Mouse (Mus musculus) regulatory T cell (primary cell): ENCODE results near the gene Wdr46.

Experiments
- in situ Hi-C: fragments of 300-600 bp; cut with MboI, MseI; formaldehyde crosslinking; loops from one replicate; pipeline ENCODE4 v1.15.1; 2025; ENCODE audit warnings: high pct_unique_total_duplicates

Gene Wdr46

DNA sequence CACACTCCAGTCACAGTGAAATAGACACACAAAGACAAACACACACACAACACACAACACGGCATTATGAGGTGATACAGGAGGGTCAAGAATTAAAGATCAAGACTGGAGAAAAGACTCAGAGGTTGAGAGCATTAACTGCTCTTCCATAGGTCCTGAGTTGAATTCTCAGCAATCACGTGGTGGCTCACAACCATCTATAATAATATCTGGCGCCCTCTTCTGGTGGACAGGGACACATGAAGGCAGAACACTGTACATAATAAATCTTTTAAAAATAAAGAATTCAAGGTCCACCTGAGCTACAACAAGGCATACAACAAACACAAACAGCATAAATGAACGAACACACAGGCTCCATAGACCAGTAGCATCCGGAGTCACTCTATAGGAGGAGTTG lies 28.5 kb downstream of the Wdr46 start:
- in situ Hi-C loops, result no loop called here

DNA sequence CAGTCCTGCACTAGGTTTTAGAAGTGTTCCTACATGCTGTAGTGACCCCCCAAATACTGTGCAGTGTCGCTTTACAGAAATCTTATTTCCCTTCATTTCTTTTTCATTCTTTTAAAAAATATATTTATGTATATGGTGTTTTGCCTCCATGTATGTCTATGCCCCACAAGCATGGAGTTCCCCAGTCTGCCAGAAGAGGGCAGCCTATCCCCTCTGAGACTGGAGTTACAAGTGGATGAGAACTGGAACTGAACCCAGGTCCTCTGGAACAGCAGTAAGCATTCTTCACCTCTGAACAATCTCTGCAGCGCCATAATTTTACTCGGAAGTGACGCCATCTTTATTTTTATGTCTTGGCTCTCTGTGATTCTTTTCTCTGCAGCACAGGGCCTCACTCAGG lies 28.9 kb downstream of the Wdr46 start:
- in situ Hi-C loops, result no loop called here

DNA sequence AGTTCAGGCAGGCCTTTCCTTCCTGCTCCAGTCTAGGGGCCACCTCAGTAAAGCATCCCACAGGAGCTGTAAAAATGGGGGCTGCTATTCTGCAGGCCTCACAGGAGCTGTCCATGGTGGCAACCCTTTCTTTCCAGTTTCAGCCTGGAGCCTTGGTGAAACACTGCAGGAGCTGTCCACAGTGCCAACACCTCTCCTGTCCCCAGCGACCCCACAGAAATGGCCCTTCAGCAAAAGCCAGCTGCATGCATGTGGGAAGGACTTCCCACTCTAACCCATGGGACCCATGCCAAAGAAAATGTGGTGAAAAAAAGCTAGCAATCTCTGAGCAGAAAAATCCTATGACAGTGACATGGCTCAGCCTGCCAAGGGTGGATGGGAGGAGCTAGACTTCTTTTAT lies 32.2 kb downstream of the Wdr46 start:
- in situ Hi-C loops, result no loop called here

DNA sequence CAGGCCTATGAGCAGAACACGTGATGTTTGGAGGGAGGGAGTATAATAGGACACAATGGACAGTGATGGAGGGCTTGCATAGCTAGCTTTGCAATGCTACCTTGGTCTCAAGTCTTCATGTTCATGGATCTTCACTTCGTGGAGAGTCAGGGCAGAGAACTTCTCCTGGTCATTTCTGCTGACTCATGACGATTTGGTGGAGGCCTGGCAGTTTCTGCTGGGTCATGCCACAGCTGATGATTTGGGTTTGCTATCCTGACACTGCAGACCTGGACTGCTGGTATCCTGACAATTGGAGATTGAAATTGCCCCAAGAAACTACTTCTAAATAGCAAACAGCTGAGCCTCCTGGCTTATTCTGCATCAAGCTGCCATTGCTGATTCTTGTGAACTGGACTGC lies 33.1 kb downstream of the Wdr46 start:
- in situ Hi-C loops, result no loop called here

DNA sequence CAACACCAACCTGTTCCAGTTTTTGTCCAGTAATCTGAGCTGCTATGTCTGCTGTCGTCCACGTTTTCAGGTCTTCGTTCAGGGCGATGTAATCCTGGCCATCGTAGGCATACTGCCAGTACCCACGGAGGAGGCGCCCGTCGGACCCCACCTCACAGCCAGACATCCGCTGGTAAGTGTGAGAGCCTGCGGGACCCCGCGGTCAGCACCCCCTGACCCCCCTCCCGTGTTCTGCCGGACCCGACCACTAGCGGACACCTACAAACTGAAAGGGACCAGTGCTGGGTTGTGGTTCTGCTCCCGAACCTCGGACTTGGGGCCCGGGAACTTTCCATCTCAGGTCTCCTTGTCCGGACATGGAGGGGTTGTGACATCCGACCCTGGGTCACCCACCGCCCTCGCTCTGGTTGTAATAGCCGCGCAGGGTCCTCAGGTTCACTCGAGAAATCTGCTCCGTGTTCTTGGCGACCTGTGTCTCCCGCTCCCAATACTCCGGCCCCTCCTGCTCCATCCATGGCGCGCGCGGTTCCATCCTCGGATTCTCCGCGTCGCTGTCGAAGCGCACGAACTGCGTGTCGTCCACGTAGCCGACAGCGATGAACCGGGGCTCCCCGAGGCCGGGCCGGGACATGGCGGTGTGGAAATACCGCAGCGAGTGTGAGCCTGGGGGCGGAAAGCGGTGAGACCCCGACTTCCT lies 37.5 kb downstream of the Wdr46 start:
- in situ Hi-C loops, result loop anchor here (25.0 kb wide), 1 partner anchor 1409 kb away; the partner anchor contains the start of gene H2-Q4

DNA sequence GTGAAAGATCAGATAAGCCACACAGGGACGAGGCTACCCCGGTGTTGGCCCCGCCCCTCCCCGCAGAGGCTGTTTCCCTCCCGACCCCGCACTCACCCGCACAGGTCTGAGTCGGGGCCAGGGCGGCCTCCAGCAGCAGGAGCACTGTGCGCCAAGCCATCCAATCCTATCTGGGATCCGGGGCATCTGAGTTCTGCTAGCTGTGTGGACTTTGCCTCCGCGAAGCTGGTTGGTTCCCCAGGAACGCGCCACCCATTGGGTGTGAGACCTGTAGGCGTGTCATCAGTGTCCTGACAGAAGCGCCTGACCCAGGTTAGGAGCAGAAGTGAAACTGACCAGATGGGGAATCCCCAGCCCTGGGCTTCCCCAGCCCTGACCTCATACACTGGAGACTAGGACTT lies 38.2 kb downstream of the Wdr46 start:
- in situ Hi-C loops, result loop anchor here (25.0 kb wide), 1 partner anchor 1409 kb away; the partner anchor contains the start of gene H2-Q4

DNA sequence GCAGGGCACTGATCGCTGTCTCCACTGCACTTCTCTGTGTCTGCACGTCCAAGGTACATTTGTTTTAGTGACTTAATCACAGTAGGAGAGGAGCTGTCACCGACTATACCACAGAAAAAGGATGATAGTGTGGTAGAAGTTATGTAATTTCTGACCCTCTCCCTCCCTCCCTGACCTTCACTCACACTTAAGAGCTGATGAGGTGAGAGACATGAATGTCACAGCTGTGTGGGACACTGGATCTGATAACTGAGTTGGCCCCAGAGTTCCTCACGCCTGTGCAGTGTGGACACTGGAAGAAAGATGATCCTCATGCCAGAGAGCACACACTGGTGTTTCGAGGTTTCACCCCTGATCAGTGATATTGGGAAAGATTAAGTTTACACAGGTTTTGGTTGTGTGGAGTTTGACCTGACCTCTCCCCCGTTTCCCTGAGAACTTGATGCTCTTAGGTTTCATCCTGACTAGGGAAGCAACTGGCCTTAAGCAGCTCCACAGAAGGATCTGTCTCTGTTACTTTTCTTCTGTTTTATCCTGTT lies 39.1 kb downstream of the Wdr46 start:
- in situ Hi-C loops, result loop anchor here (25.0 kb wide), 1 partner anchor 1408 kb away; the partner anchor contains the start of gene H2-Q4

DNA sequence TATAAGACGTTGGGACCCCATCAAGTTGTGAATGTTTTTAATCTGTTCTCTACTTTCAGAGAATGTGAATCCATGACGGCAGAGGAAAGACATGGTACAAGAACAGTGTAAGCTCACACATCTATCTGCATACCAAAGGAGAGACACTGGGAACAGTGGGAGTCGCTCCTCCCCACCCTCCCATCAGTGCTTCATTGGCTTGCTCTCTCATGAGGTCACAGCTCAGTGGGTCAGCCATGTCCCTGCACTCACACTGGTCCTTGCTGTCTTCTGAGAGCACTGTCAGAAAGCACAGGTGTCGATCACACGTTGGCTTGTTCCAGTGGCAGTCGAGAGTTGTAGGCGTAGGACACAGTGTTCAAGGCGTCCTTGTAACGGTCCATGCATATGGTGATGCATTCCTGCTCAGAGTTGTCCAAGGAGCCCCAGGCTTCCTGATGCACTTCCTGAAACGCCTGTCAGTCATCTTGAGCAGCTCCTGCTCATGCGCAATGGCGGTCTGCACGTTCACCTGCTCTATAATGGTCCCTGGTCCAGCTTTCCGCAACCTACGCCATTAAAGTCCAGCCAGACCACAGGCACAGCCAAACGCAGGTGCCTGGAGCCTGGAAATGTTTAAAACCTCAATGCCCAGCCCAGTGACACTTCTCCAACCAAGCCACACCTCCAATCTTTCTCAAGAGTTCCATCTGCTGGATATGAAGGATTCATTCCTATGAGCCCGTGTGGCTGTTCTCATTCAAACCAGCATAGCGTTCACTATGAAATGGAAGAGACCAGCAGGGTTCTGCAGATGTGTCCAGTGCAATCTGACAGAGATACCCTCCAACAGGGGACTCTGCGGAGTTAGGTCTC lies 39.9 kb downstream of the Wdr46 start:
- in situ Hi-C loops, result loop anchor here (25.0 kb wide), 1 partner anchor 1407 kb away; the partner anchor contains the start of gene H2-Q4

DNA sequence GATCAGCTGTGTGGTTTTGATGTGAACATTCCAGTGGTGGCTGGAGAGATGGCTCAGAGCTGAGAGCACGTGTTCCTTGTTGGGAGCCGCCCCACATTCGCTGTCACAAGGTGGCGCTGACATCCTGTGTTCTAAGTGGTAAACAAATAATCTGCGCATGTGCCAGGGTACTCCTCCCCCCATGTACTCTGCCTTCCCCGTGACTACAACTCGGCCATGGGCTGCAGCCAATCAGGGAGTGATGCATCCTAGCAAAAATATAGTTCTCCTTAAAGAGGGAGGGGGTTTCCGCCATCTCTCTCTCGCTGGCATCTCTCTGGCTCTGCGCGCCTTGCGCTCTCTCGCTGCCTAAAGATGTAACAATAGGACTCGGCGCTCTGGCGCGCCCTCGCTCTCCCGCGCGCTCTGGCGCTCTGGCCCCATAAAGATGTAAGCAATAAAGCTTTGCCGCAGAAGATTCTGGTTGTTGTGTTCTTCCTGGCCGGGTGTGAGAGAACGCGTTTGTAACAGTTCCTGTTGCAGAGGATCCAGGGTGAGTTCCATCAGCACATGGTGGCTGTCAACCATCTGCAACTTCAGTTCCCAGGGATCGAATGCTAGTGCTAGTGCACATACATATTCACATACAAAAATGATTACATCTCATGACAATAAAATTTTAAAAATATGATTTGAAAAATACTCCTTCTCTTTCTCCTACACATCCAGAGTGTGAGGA lies 40.9 kb downstream of the Wdr46 start:
- in situ Hi-C loops, result loop anchor here (25.0 kb wide), 1 partner anchor 1406 kb away; the partner anchor contains the start of gene H2-Q4

DNA sequence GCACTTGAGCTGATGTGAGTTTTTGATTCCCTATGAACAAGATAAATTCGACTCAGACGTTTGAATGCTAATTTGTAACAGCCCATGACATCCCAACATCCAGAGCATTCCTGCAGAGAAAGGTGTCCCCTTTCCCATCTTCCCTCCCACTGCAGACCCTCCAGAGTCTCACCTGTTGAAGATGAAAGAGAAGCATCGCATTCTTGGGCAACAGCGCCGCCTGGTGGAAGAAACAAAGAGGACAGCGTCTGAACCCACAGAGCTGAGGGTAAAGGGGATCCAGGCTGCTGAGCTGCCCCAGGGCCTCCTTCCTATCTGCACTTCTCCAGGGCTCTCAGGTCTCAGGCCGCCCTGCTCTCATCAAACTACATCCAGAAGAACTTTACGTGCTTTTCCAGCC lies 41.7 kb downstream of the Wdr46 start:
- in situ Hi-C loops, result loop anchor here (25.0 kb wide), 1 partner anchor 1405 kb away; the partner anchor contains the start of gene H2-Q4

DNA sequence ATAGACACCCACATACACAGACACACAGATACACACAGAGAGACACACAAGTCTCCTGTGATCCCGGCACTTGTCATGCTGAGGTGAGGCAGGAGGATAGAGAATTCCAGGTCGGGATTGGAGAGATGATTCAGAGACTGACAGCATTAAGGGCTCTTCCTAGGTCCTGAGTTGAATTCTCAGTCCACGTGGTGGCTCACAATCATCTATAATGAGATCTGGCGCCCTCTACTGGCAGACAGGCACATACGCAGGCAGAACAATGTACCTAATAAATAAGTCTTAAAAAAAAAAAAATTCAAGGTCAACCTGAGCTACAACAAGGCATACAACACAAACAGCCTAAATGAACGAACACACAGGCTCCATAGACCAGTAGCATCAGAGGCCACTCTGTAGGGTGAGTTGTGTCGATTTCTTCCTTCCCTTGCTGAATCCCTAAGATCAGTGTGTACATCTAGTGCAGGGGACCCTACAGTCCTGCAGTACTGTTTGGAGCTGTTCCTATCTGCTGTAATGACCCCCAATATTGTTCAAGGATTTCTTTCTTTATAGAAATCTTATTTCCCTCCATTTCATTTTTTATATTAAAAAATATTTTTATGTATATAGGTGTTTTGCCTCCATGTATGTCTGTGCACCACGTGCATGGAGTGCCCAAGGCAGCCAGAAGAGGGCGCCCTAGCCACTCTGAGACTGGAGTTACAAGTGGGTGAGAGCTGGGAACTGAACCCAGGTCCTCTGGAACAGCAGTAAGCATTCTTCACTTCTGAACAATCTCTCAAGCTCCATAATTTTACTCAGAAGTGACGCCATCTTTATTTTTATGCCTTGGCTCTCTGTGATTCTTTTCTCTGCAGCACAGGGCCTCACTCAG lies 51.6 kb downstream of the Wdr46 start:
- in situ Hi-C loops, result loop anchor here (25.0 kb wide), 1 partner anchor 1395 kb away; the partner anchor contains the start of gene H2-Q4

DNA sequence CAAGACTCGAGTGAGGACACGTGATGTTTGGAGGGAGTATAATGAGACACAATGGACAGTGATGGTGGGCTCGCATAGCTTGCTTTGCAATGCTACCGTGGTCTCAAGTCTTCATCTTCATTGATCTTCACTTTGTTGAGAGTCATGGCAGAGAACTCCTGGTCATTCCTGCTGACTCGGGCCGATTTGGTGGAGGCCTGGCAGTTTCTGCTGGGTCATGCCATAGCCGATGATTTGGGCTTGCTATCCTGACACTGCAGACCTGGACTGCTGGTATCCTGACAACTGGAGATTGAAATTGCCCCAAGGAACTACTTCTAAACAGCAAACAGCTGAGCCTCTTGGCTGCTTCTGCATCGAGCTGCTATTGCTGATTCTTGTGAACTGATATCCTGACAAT lies 54.5 kb downstream of the Wdr46 start:
- in situ Hi-C loops, result loop anchor here (5.0 to 25.0 kb wide), 2 partner anchors 43 to 1392 kb away; partner anchors contain the start of genes B3galt4 and H2-Q4

DNA sequence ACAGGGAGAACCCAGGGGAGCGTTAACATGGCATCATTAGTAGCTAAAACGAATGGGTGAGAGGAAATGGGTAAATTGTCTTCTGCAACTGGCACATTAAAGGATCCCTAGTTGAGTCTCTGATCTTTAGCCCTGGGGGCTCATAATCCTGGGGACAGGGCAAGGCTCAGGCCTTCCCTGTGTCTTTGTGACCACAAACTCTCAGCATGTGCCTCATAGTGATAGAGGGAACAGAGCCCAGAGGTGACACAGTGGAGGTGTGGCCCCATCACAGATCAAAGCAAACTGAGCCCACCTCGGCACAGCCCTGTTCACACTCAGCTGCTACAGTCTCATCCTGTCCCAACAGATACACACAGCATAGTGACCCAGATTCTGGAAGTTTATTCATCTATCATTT lies 55.2 kb downstream of the Wdr46 start:
- in situ Hi-C loops, result loop anchor here (5.0 to 25.0 kb wide), 2 partner anchors 43 to 1392 kb away; partner anchors contain the start of genes B3galt4 and H2-Q4

DNA sequence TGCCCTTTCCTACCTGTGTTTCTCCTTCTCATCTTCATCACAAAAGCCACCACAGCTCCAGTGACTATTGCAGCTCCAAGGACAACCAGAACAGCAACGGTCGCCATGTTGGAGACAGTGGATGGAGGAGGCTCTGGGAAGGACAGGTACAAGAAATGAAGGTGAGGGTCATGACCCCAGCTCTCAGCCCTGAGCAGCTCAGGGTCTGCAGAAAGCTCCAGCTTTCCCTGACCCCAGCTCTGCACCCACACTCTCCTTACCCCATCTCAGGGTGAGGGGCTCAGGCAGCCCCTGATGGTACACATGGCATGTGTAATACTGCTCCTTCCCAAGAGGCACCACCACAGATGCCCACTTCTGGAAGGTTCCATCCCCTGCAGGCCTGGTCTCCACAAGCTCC lies 56.6 kb downstream of the Wdr46 start:
- in situ Hi-C loops, result loop anchor here (5.0 to 25.0 kb wide), 2 partner anchors 45 to 1390 kb away; partner anchors contain the start of genes B3galt4 and H2-Q4

DNA sequence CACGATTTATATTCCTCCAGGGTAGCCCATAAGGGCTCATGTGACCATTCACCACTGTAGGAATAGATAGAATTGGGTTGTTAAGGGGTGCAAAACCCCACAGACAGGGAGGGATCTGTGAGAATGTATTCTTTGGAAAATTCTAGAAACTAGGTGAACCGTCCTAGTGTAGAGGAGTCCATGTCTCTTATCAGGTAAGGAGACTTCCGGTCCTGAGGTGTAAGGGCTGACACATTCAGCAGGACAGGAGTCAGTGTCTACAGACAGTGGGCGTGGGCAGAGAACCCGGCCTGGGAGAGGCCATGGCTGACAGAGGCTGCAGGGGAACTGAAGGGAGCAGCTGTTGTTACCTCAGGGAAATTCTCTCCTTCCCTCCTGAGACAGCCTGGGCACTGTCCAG lies 58.2 kb downstream of the Wdr46 start:
- in situ Hi-C loops, result loop anchor here (5.0 to 25.0 kb wide), 2 partner anchors 46 to 1389 kb away; partner anchors contain the start of genes B3galt4 and H2-Q4
